Mouse (Mus musculus) naive thymus-derived CD4-positive, alpha-beta T cell, adult 2 months (primary cell): ENCODE data around the gene Hist1h3a.

Source experiments
- DNase-seq: peaks from one replicate; pipeline ENCODE4 v3.0.0-alpha.2; 2011; ENCODE audit warnings: low read depth

Hist1h3a gene

GRCm38 (mm10) chr13:23759251-23759771, 2.9 kb downstream of the Hist1h3a start:
- DNase-seq = peak; percentile 4

GRCm38 (mm10) chr13:23757921-23758320, 4.3 kb downstream of the Hist1h3a start:
- no peak for DNase-seq

- DNase-seq = peak; percentile 59
Observed at GRCm38 (mm10) chr13:23757211-23757773, 4.9 kb downstream of the Hist1h3a start.

GRCm38 (mm10) chr13:23756790-23757189, 5.4 kb downstream of the Hist1h3a start, which contains the start of gene Hist1h4b:
Hist1h4b (plus strand) TSS chr13:23757013.
- peak; percentile 94 for DNase-seq

- DNase-seq = no peak
Observed at GRCm38 (mm10) chr13:23755000-23755399, 7.2 kb downstream of the Hist1h3a start.

GRCm38 (mm10) chr13:23753314-23754078, 8.7 kb downstream of the Hist1h3a start:
- DNase-seq = peak; percentile 3

GRCm38 (mm10) chr13:23752742-23753172, 9.4 kb downstream of the Hist1h3a start:
- DNase-seq = peak; percentile 34

GRCm38 (mm10) chr13:23752067-23752741, 10.0 kb downstream of the Hist1h3a start, which contains the start of gene Hist1h3b:
Hist1h3b (plus strand) TSS chr13:23752267.
- peak; percentile 84 for DNase-seq

- peak; percentile 49 for DNase-seq
Observed at GRCm38 (mm10) chr13:23751478-23751956, 10.7 kb downstream of the Hist1h3a start.

- peak; percentile 75 for DNase-seq
Observed at GRCm38 (mm10) chr13:23750839-23751477, 11.2 kb downstream of the Hist1h3a start, which contains the start of gene Hist1h2ab. Hist1h2ab (plus strand) TSS chr13:23751126.

- no peak for DNase-seq
Observed at GRCm38 (mm10) chr13:23749563-23750121, 12.5 kb downstream of the Hist1h3a start.

GRCm38 (mm10) chr13:23747892-23748288, 14.3 kb downstream of the Hist1h3a start:
- no peak for DNase-seq

GRCm38 (mm10) chr13:23747081-23747891, 14.9 kb downstream of the Hist1h3a start:
- DNase-seq = peak; percentile 47

GRCm38 (mm10) chr13:23746201-23747080, 15.7 kb downstream of the Hist1h3a start, which contains the start of gene Hist1h2bb:
Hist1h2bb (plus strand) TSS chr13:23746734.
- peak; percentile 91 for DNase-seq

- DNase-seq = peak; percentile 94
Observed at GRCm38 (mm10) chr13:23745381-23746161, 16.6 kb downstream of the Hist1h3a start, which contains the start of gene Hist1h3c. Hist1h3c (minus strand) TSS chr13:23745602.

GRCm38 (mm10) chr13:23744421-23745380, 17.5 kb downstream of the Hist1h3a start:
- DNase-seq = no peak

GRCm38 (mm10) chr13:23743963-23744362, 18.2 kb downstream of the Hist1h3a start:
- no peak for DNase-seq
